Mouse (Mus musculus) liver, adult 2 months (tissue): ENCODE data around the gene Rspo1. TPM values are rescaled to one million over a fixed set of nuclear protein-coding genes. Genes with fewer than 3 reads are reported as not detected.

Experiments used
- DNase-seq: peaks from one replicate; pipeline ENCODE4 v3.0.0-alpha.2; 2011; ENCODE audit warnings: low read depth, low spot score; ENCODE audit errors: extremely low read depth
- H3K27ac ChIP-seq: fragments of 200-500 bp; replicated peaks from 2 replicates; pipeline ENCODE4 v1.5.1; 2012; ENCODE audit warnings: low read depth, mild to moderate bottlenecking, control low read depth, inconsistent platforms, low read length; ENCODE audit not compliant: insufficient read depth
- H3K27me3 ChIP-seq: fragments of 200-500 bp; 2 replicates; pipeline ENCODE4 v1.6.1; 2012; ENCODE audit warnings: mild to moderate bottlenecking, moderate library complexity, low read length, inconsistent platforms; ENCODE audit not compliant: control insufficient read depth, insufficient read depth
- H3K36me3 ChIP-seq: fragments of 200-500 bp; 2 replicates; pipeline ENCODE4 v1.6.1; 2012; ENCODE audit warnings: low read length, inconsistent platforms; ENCODE audit not compliant: control insufficient read depth, insufficient read depth
- H3K4me1 ChIP-seq: fragments of 200-500 bp; 2 replicates; pipeline ENCODE4 v1.6.1; 2011; ENCODE audit warnings: low read length; ENCODE audit not compliant: control insufficient read depth, insufficient read depth
- H3K4me3 ChIP-seq: fragments of 200-500 bp; 2 replicates; pipeline ENCODE4 v1.5.1; 2011; ENCODE audit warnings: low read depth, mild to moderate bottlenecking, control low read depth, low read length, moderate library complexity; ENCODE audit not compliant: insufficient read depth
- H3K79me2 ChIP-seq: fragments of 200-500 bp; 2 replicates; pipeline ENCODE4 v1.6.1; 2012; ENCODE audit warnings: inconsistent platforms, mild to moderate bottlenecking, low read length, moderate library complexity; ENCODE audit not compliant: control insufficient read depth, insufficient read depth
- H3K9ac ChIP-seq: fragments of 200-500 bp; 2 replicates; pipeline ENCODE4 v1.6.1; 2012; ENCODE audit warnings: low read depth, mild to moderate bottlenecking, control low read depth, inconsistent platforms, low read length
- CTCF ChIP-seq: fragments of 200-500 bp; IDR thresholded peaks from 2 replicates; pipeline ENCODE4 v1.5.1; 2011; ENCODE audit warnings: low read depth, low read length, control low read depth
- POLR2A ChIP-seq: fragments of 200-500 bp; IDR thresholded peaks from 2 replicates; pipeline ENCODE4 v1.6.1; 2011; ENCODE audit warnings: low read length, control low read depth; ENCODE audit not compliant: insufficient read depth; ENCODE audit errors: extremely low read depth
- WGBS: fragments of 180-500 bp; shearing (Covaris S2); methylation state at CpG from one replicate; pipeline ENCODE4 v1.1.7; 2018; 5-methylcytosine and 5-hydroxymethylcytosine counted together
- polyA plus RNA-seq: library from polyadenylated mRNA; depleted of rRNA; stranded (reverse); fragments of >200 nt; gene quantifications from 2 replicates; pipeline ENCODE4 v1.2.3, GENCODE M21; 2012
- total RNA-seq: library from RNA; depleted of rRNA; stranded (reverse); fragments of >200 nt; gene quantifications from 2 replicates; pipeline ENCODE4 v1.2.3, GENCODE M21; 2014

Gene Rspo1
- total and polyA plus RNA-seq, 2 experiments: 0.09 to 0.56 TPM

DNA sequence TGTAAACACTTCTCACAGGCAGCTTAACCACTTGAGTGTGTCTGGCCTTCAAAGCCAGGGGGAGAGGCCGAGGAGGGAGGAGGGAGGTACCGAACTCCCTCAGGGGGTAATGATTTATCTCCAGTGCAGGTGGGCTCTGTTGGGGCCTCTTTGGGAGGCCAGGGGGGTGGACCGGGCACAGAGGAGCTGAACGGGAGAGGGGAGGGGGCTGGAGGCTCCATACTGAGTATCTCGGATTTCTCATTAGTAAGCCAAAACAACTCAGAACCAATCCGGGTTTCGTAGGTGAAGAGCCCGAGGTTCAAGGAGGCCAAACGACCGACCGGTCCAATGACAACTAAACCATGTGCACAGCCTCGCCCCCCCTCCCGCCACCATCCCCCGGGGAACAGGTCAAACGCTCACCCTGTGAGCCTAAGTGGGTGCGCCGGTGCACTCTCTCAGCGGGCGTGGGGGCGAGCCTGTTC, 3.6 kb downstream of the Rspo1 start:
- Histone ChIP-seq H3K4me1 (no peaks in the 10 kb centered on the region), H3K27me3 (peaks cover 16% of the 10 kb centered on the region), H3K36me3 (no peaks in the 10 kb centered on the region), H3K4me3 (no peak overlapping the region), H3K79me2 (no peaks in the 10 kb centered on the region), H3K27ac (no peak overlapping the region), H3K9ac (no peak overlapping the region)
- TF ChIP-seq CTCF (no peak), POLR2A (no peak)
- no peak for DNase-seq
- 11% methylated on average over 20 of the region's 20 CpGs for WGBS

DNA sequence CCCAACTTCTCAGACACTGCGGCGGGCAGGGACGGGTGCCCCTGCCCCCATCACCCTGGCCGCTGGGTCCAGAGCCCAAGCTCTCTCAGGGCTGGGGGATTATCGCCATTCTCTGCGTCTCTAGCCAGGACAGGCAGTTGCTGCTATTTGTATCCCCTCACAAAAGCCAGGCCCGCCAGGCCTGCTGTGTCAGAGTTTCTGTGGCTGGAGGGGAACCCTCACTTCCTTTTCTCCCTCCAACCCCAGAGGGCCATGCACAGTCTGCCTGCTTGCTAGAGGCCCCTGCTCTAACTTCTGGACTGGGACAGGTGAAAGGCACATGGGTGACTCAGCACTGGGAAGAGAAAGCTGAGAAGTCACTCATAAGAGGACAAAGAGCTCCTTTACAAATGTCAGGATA, 4.1 kb downstream of the Rspo1 start:
- TF ChIP-seq CTCF: no peak
- no peak for TF ChIP-seq POLR2A
- Histone ChIP-seq H3K4me3 (no peak overlapping the region), H3K36me3 (no peaks in the 10 kb centered on the region), H3K9ac (no peak overlapping the region), H3K4me1 (no peaks in the 10 kb centered on the region), H3K27ac (no peak overlapping the region), H3K27me3 (peaks cover 16% of the 10 kb centered on the region), H3K79me2 (no peaks in the 10 kb centered on the region)
- no peak for DNase-seq
- 6% methylated on average over 7 of the region's 7 CpGs for WGBS

DNA sequence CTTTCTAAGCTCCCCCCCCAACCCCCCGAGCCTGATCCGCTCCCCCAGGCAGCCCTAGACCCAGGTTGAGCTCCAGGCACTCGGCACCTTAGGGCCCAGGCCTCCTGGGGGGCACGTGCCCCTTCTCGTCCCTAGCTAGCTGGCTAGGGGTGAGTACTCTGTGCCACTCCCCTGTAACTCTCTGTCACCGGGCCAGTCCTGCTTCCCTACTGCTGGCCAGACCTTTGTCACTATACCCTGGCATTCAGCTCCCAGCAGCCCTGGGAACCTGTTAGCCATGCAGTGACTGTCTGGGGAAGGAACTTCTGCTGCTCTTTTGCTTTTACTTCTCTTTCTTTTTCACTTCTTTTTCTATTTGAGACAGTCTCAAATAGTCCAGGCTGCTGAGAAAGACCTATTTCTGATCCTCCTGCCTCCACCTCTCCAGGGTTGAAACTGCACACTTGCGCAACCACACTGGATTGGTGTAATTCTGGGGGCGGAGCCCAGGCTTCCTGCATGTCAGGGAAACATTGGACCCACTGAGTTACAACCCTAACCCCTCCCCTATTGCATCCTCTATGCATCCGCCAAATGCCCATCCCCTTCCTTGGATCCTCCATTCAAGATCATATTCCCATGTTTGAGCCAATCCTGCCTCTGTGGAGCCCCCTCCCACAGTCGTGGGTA, 11.4 kb downstream of the Rspo1 start:
- no peak overlapping the region for H3K27ac ChIP-seq
- no peaks in the 10 kb centered on the region for H3K36me3 ChIP-seq
- no peaks in the 10 kb centered on the region for H3K79me2 ChIP-seq
- 52% methylated on average over 10 of the region's 10 CpGs for WGBS
- no peak for TF ChIP-seq CTCF
- no peak for TF ChIP-seq POLR2A
- no peak overlapping the region for H3K9ac ChIP-seq
- no peaks in the 10 kb centered on the region for H3K27me3 ChIP-seq
- no peaks in the 10 kb centered on the region for H3K4me1 ChIP-seq
- no peak overlapping the region for H3K4me3 ChIP-seq
- DNase-seq: peak; percentile 64

DNA sequence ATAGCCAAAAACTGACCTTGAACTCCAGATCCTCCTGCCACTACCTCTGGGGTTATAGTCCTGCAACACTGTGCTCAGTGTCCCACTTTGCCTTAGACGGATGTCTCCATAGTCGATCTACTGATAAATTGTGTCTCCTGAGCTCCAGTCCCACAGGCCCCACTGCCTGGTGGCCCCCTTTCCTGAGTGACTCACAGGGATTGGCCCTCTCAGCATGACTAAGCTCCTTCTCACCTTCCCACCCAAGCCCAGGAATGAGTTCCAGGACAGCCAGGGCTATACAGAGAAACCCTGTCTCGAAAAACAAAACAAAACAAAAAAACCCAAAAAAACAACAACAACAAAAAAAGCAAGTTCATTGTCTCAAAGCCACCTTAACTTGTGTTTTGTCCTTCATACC, 13.3 kb downstream of the Rspo1 start:
- 86% methylated on average over 3 of the region's 3 CpGs for WGBS
- TF ChIP-seq POLR2A (no peak), CTCF (no peak)
- Histone ChIP-seq H3K4me1 (no peaks in the 10 kb centered on the region), H3K27me3 (no peaks in the 10 kb centered on the region), H3K79me2 (no peaks in the 10 kb centered on the region), H3K4me3 (no peak overlapping the region), H3K36me3 (no peaks in the 10 kb centered on the region), H3K9ac (no peak overlapping the region), H3K27ac (no peak overlapping the region)
- no peak for DNase-seq

DNA sequence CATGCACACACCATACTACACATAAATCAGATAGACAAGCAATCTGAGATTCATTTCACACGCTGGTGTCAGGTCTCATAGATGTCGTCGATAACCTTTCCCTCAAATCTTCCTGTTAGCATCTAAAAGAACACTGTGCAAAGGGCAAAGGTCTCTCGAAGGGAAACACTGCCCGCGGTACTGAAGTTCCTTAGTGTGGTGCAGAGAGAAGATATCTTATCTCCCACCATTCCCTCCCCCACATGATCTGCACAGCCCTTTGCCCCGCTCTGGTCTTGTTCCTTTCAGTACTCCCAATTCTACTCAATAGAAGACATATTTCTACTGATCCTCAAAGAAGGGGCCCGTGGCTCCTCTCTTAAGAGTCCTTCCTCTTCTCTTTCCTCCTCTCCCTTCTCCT, 16.7 kb downstream of the Rspo1 start:
- TF ChIP-seq CTCF: no peak
- TF ChIP-seq POLR2A: no peak
- Histone ChIP-seq H3K4me3 (no peak overlapping the region), H3K4me1 (no peaks in the 10 kb centered on the region), H3K79me2 (no peaks in the 10 kb centered on the region), H3K9ac (no peak overlapping the region), H3K36me3 (no peaks in the 10 kb centered on the region), H3K27me3 (peaks cover 6% of the 10 kb centered on the region; the same call in 1 of the 2 replicates), H3K27ac (no peak overlapping the region)
- peak; percentile 10 for DNase-seq
- 18% methylated on average over 8 of the region's 8 CpGs for WGBS

DNA sequence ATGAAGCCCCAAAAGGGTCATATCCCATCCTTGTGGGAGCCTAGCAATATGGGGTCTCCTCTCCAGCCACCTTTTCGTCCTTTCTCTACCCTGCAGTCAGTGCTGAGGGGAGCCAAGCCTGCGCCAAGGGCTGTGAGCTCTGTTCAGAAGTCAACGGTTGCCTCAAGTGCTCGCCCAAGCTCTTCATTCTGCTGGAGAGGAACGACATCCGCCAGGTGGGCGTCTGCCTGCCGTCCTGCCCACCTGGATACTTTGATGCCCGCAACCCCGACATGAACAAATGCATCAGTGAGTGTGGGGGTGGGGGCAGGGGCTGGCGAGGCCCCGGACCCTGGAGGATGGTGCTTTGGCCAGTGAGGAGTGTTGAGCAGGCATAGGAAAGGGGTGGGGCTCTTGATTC, 18.7 kb downstream of the Rspo1 start:
- Histone ChIP-seq H3K4me1 (no peaks in the 10 kb centered on the region), H3K27ac (no peak overlapping the region), H3K9ac (no peak overlapping the region), H3K4me3 (no peak overlapping the region), H3K36me3 (no peaks in the 10 kb centered on the region), H3K79me2 (no peaks in the 10 kb centered on the region), H3K27me3 (peaks cover 6% of the 10 kb centered on the region; the same call in 1 of the 2 replicates)
- TF ChIP-seq POLR2A: no peak
- no peak for TF ChIP-seq CTCF
- no peak for DNase-seq
- 38% methylated on average over 12 of the region's 12 CpGs for WGBS
